Mouse (Mus musculus) liver, embryonic 12.5 days (tissue): ENCODE measurements at regions not wholly inside any gene's neighbourhood (a gene's known extent, or its start where the extent isn't known, plus 50 kb on each side); places are given as distances from the start of the nearest gene placed in this dataset.
"Not testable (repeated sequence)": the region's sequence is repeated elsewhere in the genome, so short reads cannot be mapped to it uniquely, and the experiment has no call there.

Experiments
- ATAC-seq: fragments of 200-750 bp; cut with Nextera tagmentation; 2 replicates; pipeline ENCODE4 v1.8.0; 2017; ENCODE audit warnings: moderate number of reproducible peaks, mild to moderate bottlenecking, moderate library complexity
- H3K27ac ChIP-seq: fragments of 300-500 bp; sonication (generic); 2 replicates; pipeline ENCODE4 v1.5.1; 2016; ENCODE audit warnings: mild to moderate bottlenecking
- H3K27me3 ChIP-seq: fragments of 300-500 bp; sonication (generic); replicated peaks from 2 replicates; pipeline ENCODE4 v1.6.1; 2016; ENCODE audit warnings: mild to moderate bottlenecking, moderate library complexity
- H3K36me3 ChIP-seq: fragments of 300-500 bp; sonication (generic); 2 replicates; pipeline ENCODE4 v1.6.1; 2016; ENCODE audit warnings: mild to moderate bottlenecking, moderate library complexity
- H3K4me1 ChIP-seq: fragments of 300-500 bp; sonication (generic); 2 replicates; pipeline ENCODE4 v1.6.1; 2016
- H3K4me2 ChIP-seq: fragments of 300-500 bp; sonication (generic); 2 replicates; pipeline ENCODE4 v1.6.1; 2016; ENCODE audit warnings: mild to moderate bottlenecking, moderate library complexity
- H3K4me3 ChIP-seq: fragments of 300-500 bp; sonication (generic); 2 replicates; pipeline ENCODE4 v1.5.1; 2016; ENCODE audit warnings: mild to moderate bottlenecking, moderate library complexity
- H3K9ac ChIP-seq: fragments of 300-500 bp; sonication (generic); 2 replicates; pipeline ENCODE4 v1.6.1; 2016; ENCODE audit warnings: mild to moderate bottlenecking, moderate library complexity
- H3K9me3 ChIP-seq: fragments of 300-500 bp; sonication (generic); replicated peaks from 2 replicates; pipeline ENCODE4 v1.6.1; 2016; ENCODE audit warnings: mild to moderate bottlenecking, moderate library complexity
- WGBS: fragments of 180-500 bp; shearing (Covaris S2); methylation state at CpG from one replicate; pipeline ENCODE4 v1.1.7; 2016; ENCODE audit not compliant: insufficient replicate concordance; 5-methylcytosine and 5-hydroxymethylcytosine counted together

GRCm38 (mm10) chr14:53166327-53166726, 670.8 kb upstream of the Olfr1507 start:
- WGBS = no CpG with 5 or more reads among the region's 2 CpGs
- not testable (repeated sequence) for ATAC-seq, H3K4me3 ChIP-seq, H3K4me2 ChIP-seq, H3K27me3 ChIP-seq, H3K36me3 ChIP-seq, H3K27ac ChIP-seq, H3K9me3 ChIP-seq, H3K4me1 ChIP-seq, H3K9ac ChIP-seq

GRCm38 (mm10) chr14:53159012-53159411, 663.5 kb upstream of the Olfr1507 start:
- H3K4me2 ChIP-seq, H3K27me3 ChIP-seq, ATAC-seq, H3K9ac ChIP-seq, H3K4me1 ChIP-seq, H3K27ac ChIP-seq, H3K4me3 ChIP-seq, H3K9me3 ChIP-seq, H3K36me3 ChIP-seq: not testable (repeated sequence)
- WGBS = no CpG with 5 or more reads among the region's 2 CpGs

DNA sequence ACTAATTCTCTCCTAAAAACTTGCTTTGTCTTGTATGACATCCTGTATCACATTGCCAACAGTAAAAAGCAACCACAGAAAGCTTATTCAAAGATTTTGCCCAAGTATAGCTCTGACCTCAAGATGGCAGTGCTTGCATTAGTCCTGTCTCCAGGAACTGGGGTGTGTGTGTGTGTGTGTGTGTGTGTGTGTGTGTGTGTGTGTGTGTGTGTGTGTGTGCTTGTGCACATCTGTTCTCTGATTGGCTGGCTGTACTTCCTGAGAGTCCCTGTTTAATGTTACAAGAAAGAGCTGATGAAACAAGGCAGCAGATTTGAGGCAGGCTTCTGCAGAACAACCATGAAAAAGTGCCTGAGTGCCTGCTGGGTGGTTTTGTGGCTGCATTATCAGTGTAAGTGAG, 639.2 kb upstream of the Olfr1507 start:
- H3K27ac ChIP-seq, H3K4me2 ChIP-seq, H3K36me3 ChIP-seq, ATAC-seq, H3K9ac ChIP-seq, H3K4me3 ChIP-seq, H3K4me1 ChIP-seq, H3K9me3 ChIP-seq, H3K27me3 ChIP-seq: not testable (repeated sequence)

DNA sequence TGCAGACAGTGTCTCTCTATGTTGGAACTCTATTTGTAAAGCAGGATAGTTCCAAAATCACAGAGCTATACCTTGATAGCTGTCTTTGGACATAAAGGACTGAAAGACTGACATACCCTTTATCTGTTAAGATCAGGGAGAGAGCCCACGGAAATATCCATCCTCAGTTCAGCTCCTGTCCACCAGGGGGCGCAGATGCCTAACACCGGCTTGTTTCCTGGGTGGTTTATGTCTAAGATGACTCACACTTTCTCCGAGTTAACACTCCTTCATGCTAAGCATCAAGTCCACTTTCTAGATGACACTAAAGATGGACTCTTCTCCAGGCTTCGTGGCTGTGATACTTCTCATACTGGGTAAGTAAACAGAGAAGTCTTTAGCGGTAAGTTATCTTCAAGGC, 636.8 kb upstream of the Olfr1507 start:
- H3K4me3 ChIP-seq, H3K9ac ChIP-seq: not testable (repeated sequence)
- whole genome bisulfite sequencing = 7% methylated on average over 6 of the region's 6 CpGs

DNA sequence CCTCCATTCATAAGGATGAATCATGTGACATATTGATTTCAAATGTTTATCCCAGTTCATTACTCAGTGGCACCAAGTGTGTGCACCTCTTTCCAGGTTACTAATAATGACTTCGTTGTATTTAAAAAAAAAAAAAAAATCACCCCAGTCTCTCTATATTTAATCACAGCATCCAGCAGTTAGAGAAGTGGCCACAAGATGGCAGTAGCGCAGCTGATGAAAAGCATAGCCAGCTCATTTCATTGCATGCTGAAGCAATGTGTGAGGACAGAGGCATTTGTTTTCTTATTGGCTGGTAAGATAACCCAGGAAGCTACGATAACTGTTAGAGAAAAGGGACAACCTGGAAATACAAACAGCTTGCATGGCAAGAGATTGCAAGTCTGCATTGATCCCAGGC, 626.2 kb upstream of the Olfr1507 start:
- WGBS = 13% methylated on average over 2 of the region's 3 CpGs
- H3K4me2 ChIP-seq, H3K4me3 ChIP-seq, ATAC-seq, H3K36me3 ChIP-seq, H3K27ac ChIP-seq, H3K4me1 ChIP-seq, H3K9me3 ChIP-seq, H3K9ac ChIP-seq, H3K27me3 ChIP-seq: not testable (repeated sequence)

More for the DNA sequence above, 636.8 kb upstream of the Olfr1507 start:
- not testable (repeated sequence) for H3K4me2 ChIP-seq, H3K36me3 ChIP-seq, H3K9me3 ChIP-seq, ATAC-seq, H3K4me1 ChIP-seq, H3K27ac ChIP-seq, H3K27me3 ChIP-seq

GRCm38 (mm10) chr14:53109732-53110131, 614.2 kb upstream of the Olfr1507 start:
- not testable (repeated sequence) for H3K9ac ChIP-seq, H3K27ac ChIP-seq, H3K27me3 ChIP-seq, ATAC-seq, H3K4me3 ChIP-seq, H3K36me3 ChIP-seq, H3K9me3 ChIP-seq, H3K4me2 ChIP-seq, H3K4me1 ChIP-seq
- whole genome bisulfite sequencing = 58% methylated on average over 3 of the region's 3 CpGs

GRCm38 (mm10) chr14:53101362-53101761, 605.8 kb upstream of the Olfr1507 start:
- 20% methylated on average over 5 of the region's 5 CpGs for WGBS
- not testable (repeated sequence) for H3K4me3 ChIP-seq, H3K36me3 ChIP-seq, H3K9ac ChIP-seq, H3K9me3 ChIP-seq, H3K4me2 ChIP-seq, ATAC-seq, H3K4me1 ChIP-seq, H3K27me3 ChIP-seq, H3K27ac ChIP-seq

- H3K9ac ChIP-seq, H3K4me2 ChIP-seq, H3K36me3 ChIP-seq, H3K27ac ChIP-seq, ATAC-seq, H3K4me3 ChIP-seq, H3K4me1 ChIP-seq, H3K27me3 ChIP-seq, H3K9me3 ChIP-seq: not testable (repeated sequence)
These were observed 595.4 kb upstream of the Olfr1507 start for GRCm38 (mm10) chr14:53090921-53091320.

DNA sequence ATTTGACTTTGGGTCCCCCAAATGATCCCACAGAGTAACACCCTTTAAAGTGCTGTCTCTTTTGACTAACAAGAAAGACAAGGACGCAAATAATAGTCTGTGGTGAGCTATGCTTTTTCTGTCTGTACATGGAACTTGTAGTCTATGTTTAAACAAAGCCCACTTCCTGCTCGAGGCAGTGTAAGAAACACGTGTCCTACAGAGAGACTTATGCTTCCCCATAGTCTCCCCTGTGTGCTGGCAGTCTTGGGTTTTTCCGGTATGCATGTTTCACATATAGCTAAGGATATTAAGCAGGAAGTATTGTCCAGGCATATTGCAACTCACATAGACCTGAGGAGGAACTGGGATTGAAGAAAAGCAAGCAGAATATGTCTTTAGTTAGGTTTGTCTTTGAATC, 586.3 kb upstream of the Olfr1507 start:
- not testable (repeated sequence) for H3K4me3 ChIP-seq, ATAC-seq, H3K9ac ChIP-seq, H3K4me2 ChIP-seq, H3K4me1 ChIP-seq, H3K27me3 ChIP-seq, H3K9me3 ChIP-seq, H3K27ac ChIP-seq, H3K36me3 ChIP-seq
- 29% methylated on average over 4 of the region's 4 CpGs for WGBS

DNA sequence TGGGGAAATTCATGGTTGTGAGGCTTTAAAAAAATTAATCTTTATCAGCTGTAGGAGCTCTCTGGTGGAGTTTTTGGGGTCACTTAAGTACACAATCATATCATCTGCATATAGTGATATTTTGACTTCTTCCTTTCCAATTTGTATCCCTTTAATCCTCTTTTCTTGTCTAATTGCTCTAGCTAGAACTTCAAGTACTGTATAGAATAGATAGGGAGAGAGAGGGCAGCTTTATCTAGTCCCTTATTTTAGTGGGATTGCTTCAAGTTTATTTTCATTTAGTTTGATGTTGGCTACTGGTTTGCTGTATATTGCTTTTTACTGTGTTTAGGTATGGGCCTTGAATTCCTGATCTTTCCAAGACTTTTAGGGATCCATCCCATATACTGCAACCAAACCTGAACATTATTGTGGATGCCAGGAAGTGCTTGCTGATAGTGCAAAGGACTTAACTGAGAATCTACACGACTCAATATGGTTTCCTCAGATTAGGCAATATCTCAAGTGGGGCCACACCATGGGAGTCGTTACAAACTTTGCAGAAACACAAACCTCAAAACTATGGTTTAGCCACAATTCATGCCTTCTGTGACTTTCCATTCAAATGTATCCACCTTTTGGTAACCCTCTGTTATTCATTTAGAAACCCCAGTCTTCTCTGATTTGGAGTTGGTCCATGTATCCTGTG, 585.6 kb upstream of the Olfr1507 start:
- ATAC-seq = peak; percentile 93
- not testable (repeated sequence) for H3K4me2 ChIP-seq, H3K27ac ChIP-seq, H3K9me3 ChIP-seq, H3K4me1 ChIP-seq, H3K27me3 ChIP-seq, H3K9ac ChIP-seq, H3K36me3 ChIP-seq, H3K4me3 ChIP-seq
- no CpG with 5 or more reads among the region's 2 CpGs for WGBS

DNA sequence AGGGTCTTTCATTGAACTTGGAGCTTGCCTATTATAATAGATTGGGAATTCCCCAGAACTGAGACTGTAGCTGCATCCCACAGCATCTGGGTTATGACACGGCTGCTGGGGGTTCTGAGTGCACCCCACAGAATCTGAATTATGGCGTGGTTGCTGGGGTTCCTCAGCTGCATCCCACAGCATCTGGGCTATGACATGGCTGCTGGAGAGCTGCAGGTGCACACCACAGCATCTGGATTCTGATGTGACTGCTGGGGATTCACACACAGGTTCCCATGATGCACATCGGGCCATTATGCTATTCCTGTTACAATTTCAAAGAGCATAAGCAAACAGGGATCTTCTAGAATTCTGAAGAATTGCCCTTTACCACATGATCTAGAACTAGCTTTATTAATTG, 585.0 kb upstream of the Olfr1507 start:
- H3K27me3 ChIP-seq, H3K4me3 ChIP-seq, H3K36me3 ChIP-seq, H3K9me3 ChIP-seq, H3K4me1 ChIP-seq, H3K27ac ChIP-seq, H3K9ac ChIP-seq, ATAC-seq, H3K4me2 ChIP-seq: not testable (repeated sequence)
- WGBS = 57% methylated on average over 3 of the region's 3 CpGs

GRCm38 (mm10) chr14:53075937-53076336, 580.4 kb upstream of the Olfr1507 start:
- not testable (repeated sequence) for H3K9ac ChIP-seq, H3K27ac ChIP-seq, H3K4me3 ChIP-seq, H3K4me2 ChIP-seq, ATAC-seq, H3K9me3 ChIP-seq, H3K4me1 ChIP-seq, H3K36me3 ChIP-seq, H3K27me3 ChIP-seq
- WGBS = 58% methylated on average over 2 of the region's 2 CpGs

GRCm38 (mm10) chr14:53073126-53073525, 577.6 kb upstream of the Olfr1507 start:
- H3K4me1 ChIP-seq, ATAC-seq, H3K4me3 ChIP-seq, H3K27ac ChIP-seq, H3K36me3 ChIP-seq, H3K4me2 ChIP-seq, H3K9ac ChIP-seq, H3K9me3 ChIP-seq, H3K27me3 ChIP-seq: not testable (repeated sequence)
- WGBS = 27% methylated on average over 6 of the region's 6 CpGs
